8 mouse cellular contexts compared by ENCODE assay signal in the genomic region with DNA sequence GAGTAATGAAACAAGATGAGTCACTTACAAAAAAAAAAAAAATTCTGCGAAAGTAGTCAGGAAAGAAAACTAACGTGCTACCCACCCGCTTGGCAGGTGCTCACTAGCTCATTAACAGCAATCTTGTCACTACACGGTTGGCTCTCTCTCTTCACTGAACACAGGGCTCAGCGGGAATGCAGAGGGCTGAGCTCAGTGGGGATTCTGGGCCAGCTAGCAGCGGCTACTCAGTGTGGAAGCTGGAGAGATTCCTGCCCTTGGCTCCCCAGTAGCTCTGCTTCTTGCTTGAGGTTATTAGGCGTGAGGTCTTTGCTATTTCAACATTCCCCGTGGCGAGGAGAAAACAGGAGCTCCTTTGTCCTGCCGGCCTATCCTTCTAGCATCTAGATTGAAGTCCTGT. TPM values are rescaled to one million over a fixed set of nuclear protein-coding genes. Genes with fewer than 3 reads are reported as not detected.
DNase-seq lines count a peak whose midpoint lies in the region; ATAC-seq and TF ChIP-seq lines count a peak whose summit lies in the region.
"Had no signal": no experiment of that assay in that cellular context is flagged by ENCODE, and none has a peak within 500 bp of the region (broad histone marks: within the 10 kb centered on the region; RNA-seq: fewer than 3 reads in every experiment).

No protein-coding gene starts in this region.

- H3K4me1 ChIP-seq in intestine, embryonic 15.5 days (replicated peaks) = 0 out of 2 replicates have a peak, but pooled peaks cover 2% of the 10 kb centered on the region
- no peaks in the 10 kb centered on the region for H3K4me1 ChIP-seq in intestine, postnatal 0 days (replicated peaks; ENCODE audit: control insufficient read depth, insufficient read depth, low read length)
- peaks cover 6% of the 10 kb centered on the region for H3K4me1 ChIP-seq in forebrain, embryonic 16.5 days (replicated peaks; ENCODE audit: control insufficient read depth, insufficient read depth, low read length)
- peaks cover 4% of the 10 kb centered on the region; the same call in 1 of the 2 replicates for H3K4me1 ChIP-seq in midbrain, embryonic 13.5 days (replicated peaks)

- peak; percentile 84 for DNase-seq in brain, embryonic 14.5 days (ENCODE audit: low read depth)
- DNase-seq in spleen, adult 18-20 months = no peak
- DNase-seq in spleen, postnatal 36 days (ENCODE audit: low spot score in 2 of 2) = no peak
- DNase-seq: lung, adult 2 months had no signal

- ATAC-seq in intestine, embryonic 15.5 days = 0 out of 2 replicates have a peak, but pooled peaks have one; percentile 46
- no peak for ATAC-seq in intestine, postnatal 0 days
- peak; percentile 63; the same call in 1 of the 2 replicates for ATAC-seq in forebrain, embryonic 16.5 days
- ATAC-seq in midbrain, embryonic 13.5 days = no peak

- no peak for TF ChIP-seq CTCF in intestine, postnatal 0 days (IDR thresholded peaks at IDR 0.05; ENCODE audit: low read depth)
- no peak for TF ChIP-seq CTCF in brain, embryonic 14.5 days (IDR thresholded peaks at IDR 0.05; ENCODE audit: borderline replicate concordance, extremely low read depth, insufficient read depth, insufficient read length)

- H3K4me3 ChIP-seq in intestine, embryonic 15.5 days (replicated peaks) = no peak overlapping the region
- H3K4me3 ChIP-seq in intestine, postnatal 0 days (ENCODE audit: low read depth, low read length) = no peak overlapping the region
- H3K4me3 ChIP-seq in forebrain, embryonic 16.5 days (replicated peaks; ENCODE audit: low read length) = no peak overlapping the region
- H3K4me3 ChIP-seq in midbrain, embryonic 13.5 days (replicated peaks) = no peak overlapping the region

- H3K4me2 ChIP-seq in intestine, embryonic 15.5 days (replicated peaks) = no peak overlapping the region
- H3K4me2 ChIP-seq in intestine, postnatal 0 days (replicated peaks; ENCODE audit: low read depth) = no peak overlapping the region; the same call in 1 of the 2 replicates
- peak overlapping the region; percentile 16 for H3K4me2 ChIP-seq in forebrain, embryonic 16.5 days (ENCODE audit: low read length)
- peak overlapping the region; percentile 30 for H3K4me2 ChIP-seq in midbrain, embryonic 13.5 days (replicated peaks)

- no peak overlapping the region for H3K9ac ChIP-seq in intestine, embryonic 15.5 days
- no peak overlapping the region for H3K9ac ChIP-seq in intestine, postnatal 0 days (ENCODE audit: low read depth, low read length)
- peak overlapping the region; percentile 7; the same call in 1 of the 2 replicates for H3K9ac ChIP-seq in forebrain, embryonic 16.5 days (replicated peaks; ENCODE audit: low read depth, low read length)
- H3K9ac ChIP-seq in midbrain, embryonic 13.5 days (replicated peaks) = 0 out of 2 replicates have a peak overlapping the region, but pooled peaks have one; percentile 32

- no peak for TF ChIP-seq POLR2A in brain, embryonic 14.5 days (IDR thresholded peaks at IDR 0.05; ENCODE audit: borderline replicate concordance, extremely low read depth, insufficient read depth, insufficient read length, poor library complexity, severe bottlenecking)

- WGBS in intestine, embryonic 15.5 days = 19% methylated on average over 10 of the region's 10 CpGs
- WGBS in intestine, postnatal 0 days = 15% methylated on average over 10 of the region's 10 CpGs
- WGBS in forebrain, embryonic 16.5 days = under 1% methylated on average over 10 of the region's 10 CpGs
- WGBS in midbrain, embryonic 13.5 days = 10% methylated on average over 10 of the region's 10 CpGs

- H3K27ac ChIP-seq in intestine, embryonic 15.5 days = no peak overlapping the region
- no peak overlapping the region for H3K27ac ChIP-seq in intestine, postnatal 0 days (ENCODE audit: low read depth, low read length)
- no peak overlapping the region for H3K27ac ChIP-seq in forebrain, embryonic 16.5 days (ENCODE audit: low read length)
- peak overlapping the region; percentile 48 for H3K27ac ChIP-seq in midbrain, embryonic 13.5 days

- H3K9me3 ChIP-seq in intestine, embryonic 15.5 days = no peaks in the 10 kb centered on the region
- H3K9me3 ChIP-seq in intestine, postnatal 0 days (ENCODE audit: control insufficient read depth) = no peaks in the 10 kb centered on the region
- H3K9me3 ChIP-seq in forebrain, embryonic 16.5 days (ENCODE audit: control insufficient read depth, low read length) = no peaks in the 10 kb centered on the region
- H3K9me3 ChIP-seq in midbrain, embryonic 13.5 days = no peaks in the 10 kb centered on the region

- H3K36me3 ChIP-seq in intestine, embryonic 15.5 days = no peaks in the 10 kb centered on the region
- no peaks in the 10 kb centered on the region for H3K36me3 ChIP-seq in intestine, postnatal 0 days (ENCODE audit: control insufficient read depth, insufficient read depth)
- no peaks in the 10 kb centered on the region for H3K36me3 ChIP-seq in forebrain, embryonic 16.5 days (ENCODE audit: control insufficient read depth, insufficient read depth)
- no peaks in the 10 kb centered on the region for H3K36me3 ChIP-seq in midbrain, embryonic 13.5 days

- no peaks in the 10 kb centered on the region for H3K27me3 ChIP-seq in intestine, embryonic 15.5 days (replicated peaks)
- H3K27me3 ChIP-seq in intestine, postnatal 0 days (replicated peaks; ENCODE audit: control insufficient read depth, insufficient read depth, low read length) = no peaks in the 10 kb centered on the region
- no peaks in the 10 kb centered on the region for H3K27me3 ChIP-seq in forebrain, embryonic 16.5 days (replicated peaks; ENCODE audit: control insufficient read depth, insufficient read depth, low read length)
- no peaks in the 10 kb centered on the region for H3K27me3 ChIP-seq in midbrain, embryonic 13.5 days

RNA-seq across cellular contexts. Expression of gene Cgn, which starts 17.9 kb away (rescaled TPM):
- polyA plus RNA-seq in intestine, embryonic 15.5 days (2015; fragmentation: Nextera tagmentation; extraction: Ambion mirVana) = 61.7 and 71.9 TPM in 2 replicates
- 42.1 and 48.3 TPM in 2 replicates for polyA plus RNA-seq in intestine, postnatal 0 days (2015; fragmentation: Nextera tagmentation; extraction: Ambion mirVana)
- polyA plus RNA-seq in brain, embryonic 14.5 days (2012; rRNA removed) = 4.2 and 7.0 TPM in 2 replicates
- 4.9 and 9.0 TPM in 2 replicates for polyA plus RNA-seq in forebrain, embryonic 16.5 days (2015; fragmentation: Nextera tagmentation; extraction: Ambion mirVana)
- polyA plus RNA-seq in midbrain, embryonic 13.5 days (2015; fragmentation: Nextera tagmentation; extraction: Ambion mirVana) = 5.3 and 6.0 TPM in 2 replicates

RNA-seq across cellular contexts. Expression of gene Pogz, which starts 33.2 kb away (rescaled TPM):
- polyA plus RNA-seq in intestine, embryonic 15.5 days (2015; fragmentation: Nextera tagmentation; extraction: Ambion mirVana) = 11.6 and 12.2 TPM in 2 replicates
- polyA plus RNA-seq in intestine, postnatal 0 days (2015; fragmentation: Nextera tagmentation; extraction: Ambion mirVana) = 4.8 and 5.8 TPM in 2 replicates
- polyA plus RNA-seq in brain, embryonic 14.5 days (2012; rRNA removed) = 66.8 and 78.4 TPM in 2 replicates
- 24.4 and 27.9 TPM in 2 replicates for polyA plus RNA-seq in forebrain, embryonic 16.5 days (2015; fragmentation: Nextera tagmentation; extraction: Ambion mirVana)
- polyA plus RNA-seq in midbrain, embryonic 13.5 days (2015; fragmentation: Nextera tagmentation; extraction: Ambion mirVana) = 26.9 and 27.3 TPM in 2 replicates

Comparison
In these comparisons a context has a peak if more than half of its experiments do, and no peak if none do; other contexts are left out.
1. ATAC-seq: peak in intestine, embryonic 15.5 days (single experiment) and forebrain, embryonic 16.5 days (single experiment); none in intestine, postnatal 0 days (single experiment) and midbrain, embryonic 13.5 days (single experiment).
2. H3K4me2 ChIP-seq: peak in forebrain, embryonic 16.5 days (single experiment) and midbrain, embryonic 13.5 days (single experiment); none in intestine, embryonic 15.5 days (single experiment) and intestine, postnatal 0 days (single experiment).
3. H3K9ac ChIP-seq: peak in forebrain, embryonic 16.5 days (single experiment) and midbrain, embryonic 13.5 days (single experiment); none in intestine, embryonic 15.5 days (single experiment) and intestine, postnatal 0 days (single experiment).